Mouse (Mus musculus): Measurements from ENCODE around the gene Krt86.
A peak's percentile ranks its signal among the peaks of the same experiment; 100 is the strongest.

Gene Krt86

DNA sequence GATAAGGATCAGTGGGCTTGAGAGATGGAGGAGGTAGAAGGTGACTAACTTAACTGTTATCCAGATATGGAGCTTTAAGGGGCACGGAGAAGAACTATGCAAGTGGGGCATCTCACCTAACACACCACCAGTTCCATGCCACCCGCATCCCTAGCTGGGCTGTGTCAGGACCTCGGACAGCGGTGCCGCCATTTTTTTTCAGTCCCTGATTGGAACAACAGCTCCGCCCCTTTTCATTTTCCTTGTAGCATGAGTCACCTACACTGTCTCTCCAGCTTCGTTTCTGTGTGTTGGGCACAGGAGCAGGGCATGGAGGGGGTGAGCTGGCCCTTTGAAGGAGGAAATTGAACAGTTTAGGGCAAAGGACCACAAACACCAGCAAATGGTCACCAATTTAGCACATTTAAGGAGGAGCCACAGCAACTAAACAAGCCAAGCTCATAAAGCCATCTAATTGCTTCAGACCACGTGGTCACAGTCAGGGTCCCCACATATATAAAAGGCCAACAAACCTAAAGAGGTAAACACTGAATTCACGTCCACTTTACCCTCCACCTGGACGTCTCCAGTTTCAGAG is at the start of gene Krt86:
Gene Krt86 (plus strand): TSS at position 527 of the 577 bp plus-strand sequence.
- no peak for DNase-seq

DNA sequence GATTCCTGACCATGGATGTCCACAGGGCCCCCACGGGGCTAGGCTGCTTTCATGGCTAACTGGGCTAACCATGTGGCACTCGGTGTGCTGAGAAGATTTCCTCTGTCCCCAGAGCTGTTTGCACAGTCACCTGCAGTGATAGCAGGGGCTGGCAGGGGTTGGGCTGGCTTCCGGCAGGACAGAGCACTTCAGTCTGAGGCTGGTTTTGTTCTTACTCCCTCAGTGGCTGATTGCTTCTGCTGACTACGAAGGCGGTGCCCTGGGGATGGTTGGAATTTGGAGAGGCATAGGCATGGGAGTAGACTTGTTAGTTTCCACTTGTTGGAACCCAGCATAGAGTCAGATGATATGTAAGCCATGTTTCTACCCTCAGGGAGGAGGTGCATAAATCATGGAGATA is 48.4 kb upstream of the Krt86 start:
- no peak for DNase-seq

DNA sequence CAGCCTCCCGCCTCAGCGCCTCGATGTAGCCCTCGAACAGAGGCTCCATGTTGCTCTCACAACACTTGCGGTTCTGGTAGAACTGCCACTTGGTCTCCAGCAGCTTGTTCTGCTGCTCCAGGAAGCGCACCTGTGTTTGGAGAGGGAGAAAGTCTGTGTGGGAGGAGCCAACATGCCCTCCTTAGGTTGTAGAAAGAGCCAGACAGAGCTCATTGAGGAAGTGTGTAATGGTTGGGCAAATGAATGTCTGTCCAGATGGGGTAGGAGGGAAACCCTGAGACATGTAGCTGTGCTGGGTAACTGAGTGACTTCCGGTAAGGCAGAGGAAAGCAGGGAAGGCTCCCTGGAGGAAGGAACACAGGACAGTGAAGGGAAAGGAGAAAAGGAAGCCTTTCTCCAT is 36.7 kb upstream of the Krt86 start:
- DNase-seq: no peak

DNA sequence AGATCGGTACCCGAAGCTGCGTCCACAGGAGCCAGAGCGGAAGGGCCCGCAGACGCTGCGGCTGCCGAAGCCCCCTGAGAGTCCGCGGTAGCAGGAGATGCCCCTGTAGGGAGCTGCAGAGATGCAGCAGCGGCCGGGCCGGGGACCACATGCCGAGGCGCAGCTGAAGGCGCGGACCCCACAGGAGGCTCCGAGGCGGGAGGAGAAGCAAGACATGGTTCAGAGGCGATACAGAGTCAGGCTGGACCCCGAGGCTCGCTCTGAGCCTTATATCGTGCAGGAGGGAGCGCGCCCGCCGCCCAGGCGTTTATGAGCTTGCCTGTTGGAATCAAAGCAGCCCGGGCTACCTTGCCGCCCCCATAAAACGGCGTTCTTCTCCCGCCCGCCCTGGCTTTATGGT is 34.7 kb upstream of the Krt86 start, which contains the start of gene Krt87:
Gene Krt87 (minus strand): TSS at position 250 of the 400 bp plus-strand sequence.
- no peak for DNase-seq

DNA sequence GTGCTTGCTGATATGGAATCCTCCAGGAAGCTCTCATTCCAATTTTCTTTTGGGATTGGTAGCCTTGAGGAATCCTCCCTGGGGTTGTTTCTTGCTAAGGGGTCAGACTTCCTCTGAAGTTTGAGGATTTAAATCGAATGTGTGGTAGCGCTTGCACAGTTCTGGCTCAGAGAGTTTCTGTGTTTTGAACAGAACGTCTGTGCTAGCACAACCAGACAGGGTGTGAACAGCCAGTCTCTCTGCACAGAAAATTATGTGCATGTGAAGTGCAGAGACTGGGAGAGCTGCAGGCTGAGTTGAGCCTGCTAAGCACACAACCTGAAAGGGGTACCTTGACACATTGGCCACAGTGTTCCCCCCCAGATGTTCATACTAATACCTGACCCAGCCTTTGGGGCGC is 32.4 kb upstream of the Krt86 start:
- DNase-seq: no peak

DNA sequence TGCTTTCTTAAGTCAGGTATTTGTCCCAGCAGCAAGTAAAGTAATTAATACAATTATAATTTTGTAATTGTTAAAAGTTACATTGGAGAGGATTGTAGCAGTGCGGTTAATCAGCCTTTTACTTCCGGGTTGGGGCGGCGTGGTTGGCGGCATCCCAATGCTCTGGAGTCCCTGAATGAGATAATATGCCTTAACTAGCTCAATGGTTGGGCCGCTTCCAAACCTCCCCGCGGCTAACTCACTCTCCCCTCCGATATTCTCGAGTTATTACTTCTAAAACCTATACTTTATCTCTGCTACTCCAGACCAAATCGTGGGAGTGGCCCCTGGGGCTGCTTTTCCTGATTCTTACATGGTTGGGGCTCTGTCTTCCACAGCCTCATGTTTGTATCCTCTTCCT is 26.7 kb upstream of the Krt86 start:
- no peak for DNase-seq

DNA sequence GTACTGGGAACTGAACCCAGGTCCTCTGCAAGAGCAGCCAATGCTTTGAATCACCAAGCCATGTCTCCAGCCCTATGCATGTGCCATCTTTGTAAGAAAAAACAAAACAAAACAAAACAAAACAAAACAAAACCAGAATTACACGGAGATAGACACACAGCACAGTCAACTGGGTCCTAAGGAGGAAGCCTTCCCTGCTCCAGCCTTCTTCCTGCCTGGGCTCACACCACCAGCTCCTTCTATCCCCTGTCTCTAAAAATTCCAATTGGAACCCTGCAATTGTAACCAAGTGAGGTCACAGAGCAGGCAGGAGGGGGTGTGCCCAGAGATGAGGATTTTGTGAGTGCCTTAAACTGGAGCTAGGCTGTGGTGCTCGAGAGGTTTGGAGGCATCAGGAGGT is 25.8 kb upstream of the Krt86 start, which contains the start of gene Krt88:
Gene Krt88 (plus strand): TSS at position 301 of the 400 bp plus-strand sequence.
- DNase-seq: no peak

DNA sequence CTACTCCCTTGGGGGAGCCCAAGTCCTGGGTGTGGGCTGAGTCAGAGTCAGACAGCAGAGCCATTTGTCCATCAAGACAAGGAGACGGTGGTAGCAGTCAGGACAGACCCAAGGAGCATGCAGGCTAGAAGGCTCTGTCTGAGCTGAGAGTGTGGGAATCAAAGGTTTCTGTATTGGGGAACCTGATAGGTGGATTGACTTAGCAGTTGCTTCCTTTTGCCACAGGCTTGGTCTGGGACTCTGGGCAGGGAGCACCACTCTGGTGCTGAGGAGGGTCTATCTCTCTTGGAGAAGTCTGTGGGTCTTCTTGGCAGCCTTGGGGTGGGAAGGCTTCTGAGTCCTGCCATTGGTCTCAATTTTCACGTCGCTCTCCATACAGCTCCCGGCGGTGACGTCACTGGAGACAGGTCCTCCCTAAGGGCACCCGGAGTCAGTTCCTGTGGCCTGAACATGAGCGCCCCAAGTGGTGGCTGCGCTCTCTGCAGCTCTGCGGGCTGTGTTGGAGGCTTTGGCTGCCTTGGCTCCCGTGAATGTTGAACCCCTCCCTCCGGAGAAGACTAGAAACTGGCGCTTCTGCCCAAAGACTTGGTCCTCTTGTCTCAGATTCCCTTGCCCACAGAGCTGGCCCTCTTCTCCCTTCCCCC is 20.1 kb upstream of the Krt86 start:
- DNase-seq: peak; percentile 73

DNA sequence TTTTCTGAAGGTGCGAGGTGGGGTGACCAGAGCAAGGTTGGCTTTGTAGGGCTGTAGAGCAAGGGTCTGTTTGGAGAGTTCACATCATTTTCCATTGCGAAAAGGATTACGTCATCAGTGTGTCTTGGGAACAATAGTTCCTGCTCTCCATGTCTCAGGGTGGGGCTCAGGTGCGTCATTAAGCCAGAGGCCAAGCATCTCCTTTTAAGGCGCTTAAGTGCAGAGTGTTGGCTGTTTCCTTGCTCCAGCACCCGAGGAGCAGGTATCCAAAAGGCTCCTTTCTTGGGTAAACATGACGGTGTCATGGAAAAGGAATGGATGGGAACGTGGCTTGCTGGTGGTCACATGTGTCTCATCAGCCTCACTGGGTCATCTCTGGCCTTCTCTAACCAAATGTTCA is 18.5 kb upstream of the Krt86 start:
- DNase-seq: no peak

DNA sequence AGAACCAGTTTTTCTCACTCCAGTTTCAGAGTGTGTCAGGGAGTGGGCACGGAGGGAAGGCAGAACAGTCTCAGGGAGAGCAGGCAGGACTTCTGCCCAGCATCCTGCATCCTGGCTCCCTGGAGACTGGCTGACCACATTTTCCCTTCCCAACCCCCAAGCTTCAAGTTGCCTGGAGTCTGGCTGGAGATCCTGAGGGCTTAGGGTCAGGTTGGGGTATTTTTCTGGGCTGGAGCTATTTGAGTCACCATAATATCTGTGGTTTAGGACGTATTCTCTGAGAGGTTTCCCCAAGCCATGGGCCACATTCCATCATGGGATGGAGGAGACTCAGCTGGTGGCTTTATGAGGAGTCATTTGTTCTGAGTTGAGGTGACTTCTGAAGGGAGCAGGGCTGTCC is 18.0 kb upstream of the Krt86 start:
- DNase-seq: peak; percentile 34

DNA sequence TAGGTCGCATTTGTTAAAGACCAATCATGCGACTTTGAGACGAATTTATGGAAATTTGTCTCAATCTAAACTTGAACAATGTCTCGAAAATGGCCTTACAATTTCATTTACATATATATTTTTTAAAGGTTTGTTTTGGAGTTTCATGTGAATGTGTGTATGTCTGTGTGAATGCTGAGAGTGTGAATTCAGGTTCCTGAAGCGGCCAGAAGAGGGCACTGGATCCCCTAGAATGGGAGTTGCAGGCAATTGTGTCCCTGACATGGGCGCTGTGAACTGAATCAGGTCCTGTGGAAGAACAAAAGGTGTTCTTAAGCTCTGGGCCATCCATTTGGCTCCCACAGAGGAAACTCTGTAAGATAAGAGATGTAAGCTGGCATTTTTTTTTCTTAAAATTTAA is 17.4 kb upstream of the Krt86 start:
- DNase-seq: no peak

DNA sequence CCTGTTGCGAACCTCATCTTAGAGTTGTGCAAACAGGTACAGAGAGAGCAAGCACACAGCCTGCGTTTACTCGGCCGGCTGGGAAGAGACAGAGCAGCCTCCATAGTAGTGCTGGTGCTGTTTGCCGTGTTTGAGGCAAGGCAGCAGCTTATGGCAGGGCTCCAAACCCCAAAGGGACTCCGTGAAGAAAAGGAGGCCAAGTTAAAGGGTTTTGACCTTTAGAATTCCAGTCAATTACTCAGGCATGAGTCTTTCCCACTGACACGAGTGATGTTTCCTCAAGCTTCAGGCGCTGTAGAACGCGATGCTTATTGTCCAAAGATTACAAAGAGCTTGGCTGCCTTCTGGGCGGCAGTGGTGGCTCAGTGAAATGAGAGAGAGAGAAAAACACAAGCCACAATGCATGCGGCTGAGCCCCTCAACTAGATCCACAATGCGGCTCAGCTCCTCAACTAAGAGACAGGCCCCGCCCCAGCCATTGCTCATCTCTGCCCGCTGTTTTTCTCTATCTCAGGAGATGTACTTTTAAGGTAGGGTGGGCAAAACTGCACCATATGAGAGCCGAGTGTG is 14.8 kb upstream of the Krt86 start:
- peak; percentile 37 for DNase-seq

DNA sequence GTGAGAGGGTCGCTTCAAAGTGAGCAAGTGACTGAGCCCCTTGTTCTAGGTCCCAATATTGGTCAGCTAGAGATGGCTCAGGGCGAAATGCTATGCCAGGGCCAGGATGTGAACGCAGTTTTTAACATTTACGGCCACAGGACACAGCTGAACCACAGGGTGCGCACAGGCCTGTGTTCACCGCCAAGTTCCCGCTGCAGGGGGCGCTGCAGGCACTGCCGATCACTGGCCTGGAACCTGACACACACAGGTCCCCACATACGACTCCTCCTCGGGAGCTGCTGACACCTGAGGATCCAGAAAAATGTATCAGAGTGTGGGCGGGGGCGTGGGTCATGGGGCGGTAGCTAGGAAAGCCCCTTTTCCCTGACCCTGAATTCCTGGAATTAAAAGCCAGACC is 14.0 kb upstream of the Krt86 start:
- DNase-seq: no peak

DNA sequence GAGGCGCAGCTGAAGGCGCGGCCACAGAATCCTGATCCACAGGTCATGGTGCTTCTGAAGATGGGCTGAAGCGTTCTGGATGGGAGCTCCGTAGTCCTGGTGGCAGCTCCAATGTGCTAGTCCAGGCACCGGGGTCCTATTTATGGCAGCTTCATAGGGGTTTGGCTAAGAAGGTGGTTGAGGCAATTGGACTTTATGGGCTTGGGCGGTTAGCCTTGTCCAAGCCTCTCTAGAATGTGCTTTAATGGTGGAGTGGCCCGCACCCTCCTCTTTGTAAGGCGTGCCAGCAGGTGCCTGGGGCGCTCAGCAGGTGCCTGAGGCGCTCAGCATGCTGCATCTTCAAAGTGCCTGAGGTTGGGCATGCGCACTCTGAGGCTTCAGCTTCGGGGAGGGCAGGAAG is 9.6 kb upstream of the Krt86 start, which contains the start of gene Krt81:
Gene Krt81 (minus strand): TSS at position 101 of the 400 bp plus-strand sequence.
- DNase-seq: no peak

DNA sequence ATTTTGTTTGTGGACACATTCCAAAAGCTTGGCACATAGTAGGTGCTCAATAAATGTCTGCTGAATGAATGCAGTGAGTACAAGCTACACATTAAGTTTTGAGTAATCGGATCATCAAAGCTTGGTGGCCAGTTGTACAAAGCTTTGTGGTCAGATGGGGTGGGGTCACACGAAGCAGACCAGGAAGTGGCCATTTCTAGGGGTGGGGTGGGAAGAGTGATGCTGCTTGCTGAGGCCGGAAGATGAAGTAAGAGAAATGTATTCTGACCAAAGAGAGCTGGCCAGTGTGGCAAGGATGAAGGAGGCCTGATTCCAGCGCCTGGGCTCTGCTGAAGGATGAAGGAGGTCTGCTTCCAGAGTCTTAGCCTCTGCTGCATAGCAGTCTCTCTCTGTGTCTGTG is 4.2 kb upstream of the Krt86 start:
- no peak for DNase-seq

DNA sequence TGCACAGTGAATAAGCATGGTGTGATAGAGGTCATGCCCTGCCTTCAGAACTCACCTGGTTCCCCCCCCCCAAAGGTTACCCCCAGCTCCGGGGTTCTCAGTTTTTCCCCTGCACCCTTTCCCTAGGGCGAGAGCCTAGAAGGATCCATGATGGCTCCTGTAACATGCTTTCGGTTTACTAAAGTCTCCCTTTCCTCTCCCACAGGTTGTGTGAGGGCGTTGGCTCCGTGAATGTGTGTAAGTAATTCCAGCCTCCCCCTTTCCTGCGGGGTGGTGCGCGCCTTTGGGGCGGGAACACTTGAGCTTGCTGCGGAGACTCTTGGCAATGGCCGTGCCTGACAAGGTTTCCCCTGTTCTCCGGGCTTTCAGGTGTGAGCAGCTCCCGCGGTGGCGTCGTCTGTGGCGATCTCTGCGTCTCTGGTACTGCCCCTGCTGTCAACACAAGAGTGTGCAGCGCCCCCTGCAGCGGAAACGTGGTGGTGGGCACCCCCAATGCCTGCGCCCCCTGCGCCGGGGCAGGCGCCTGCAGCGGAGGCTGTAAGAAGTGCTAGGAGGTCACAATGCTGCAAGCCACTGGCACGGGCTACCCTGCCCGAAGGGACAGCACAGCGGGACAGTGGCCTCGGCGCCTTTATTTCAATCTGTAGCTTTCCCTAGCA is 5.9 kb downstream of the Krt86 start:
- DNase-seq: peak; percentile 20

DNA sequence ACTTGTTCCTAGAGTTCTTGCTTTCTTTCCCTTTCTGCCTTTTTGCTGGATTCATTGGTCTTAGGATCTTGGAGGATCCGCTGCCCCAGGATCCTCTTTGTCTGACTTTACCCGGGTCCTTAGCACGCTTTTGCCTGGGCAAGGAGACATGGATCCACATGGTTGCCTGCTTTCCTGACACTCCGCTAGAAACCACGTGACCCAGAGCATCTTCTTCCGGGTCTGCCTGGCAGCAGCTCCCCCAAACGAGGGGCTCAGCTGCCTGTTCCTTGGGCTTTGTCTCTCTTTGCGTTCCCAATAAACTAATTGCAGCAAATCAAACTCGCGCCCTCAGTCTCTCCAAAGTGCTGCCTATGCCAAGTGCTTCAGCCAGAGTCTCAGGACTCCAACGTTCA is 6.4 kb downstream of the Krt86 start:
- no peak for DNase-seq

DNA sequence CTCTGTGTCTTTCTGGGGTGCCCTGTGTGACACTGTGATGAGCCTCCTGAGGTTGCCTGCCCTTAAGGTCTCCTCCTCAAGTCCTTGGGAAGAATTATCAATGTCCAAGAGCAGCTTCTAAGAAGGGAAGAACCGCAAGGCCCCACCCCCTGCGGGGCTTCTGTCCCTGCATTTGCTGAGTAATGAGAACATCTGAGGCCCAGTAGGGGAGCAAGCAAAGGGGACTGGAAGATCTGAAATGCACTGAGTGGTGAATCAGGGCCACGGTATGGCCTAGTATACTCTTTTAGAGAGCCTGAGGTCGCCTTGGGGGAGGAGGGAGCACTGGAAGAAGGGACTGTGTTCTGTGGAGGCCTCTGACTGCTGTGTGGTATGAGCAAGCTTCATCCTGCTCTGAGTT is 8.8 kb downstream of the Krt86 start:
- no peak for DNase-seq

DNA sequence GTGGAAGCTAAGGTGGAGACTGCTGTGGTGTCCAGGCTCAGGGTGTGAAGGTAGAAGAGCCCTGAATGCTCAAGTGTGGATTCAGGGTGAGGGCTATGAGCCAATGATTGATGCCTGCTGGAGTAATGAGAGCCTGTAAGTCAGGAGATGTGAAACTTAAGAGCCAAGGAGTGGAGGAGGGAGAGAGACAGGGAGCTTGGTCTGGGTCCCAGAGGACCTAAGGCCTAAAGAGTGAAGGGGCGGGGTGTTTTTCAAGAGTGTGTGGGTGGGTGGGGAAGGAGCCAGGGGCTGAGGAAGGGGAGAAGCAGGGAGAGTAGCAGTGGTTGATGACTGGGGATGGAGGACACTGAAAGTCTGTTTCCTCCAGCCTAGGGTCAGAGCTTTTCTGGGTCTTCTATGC is 10.4 kb downstream of the Krt86 start:
- no peak for DNase-seq

DNA sequence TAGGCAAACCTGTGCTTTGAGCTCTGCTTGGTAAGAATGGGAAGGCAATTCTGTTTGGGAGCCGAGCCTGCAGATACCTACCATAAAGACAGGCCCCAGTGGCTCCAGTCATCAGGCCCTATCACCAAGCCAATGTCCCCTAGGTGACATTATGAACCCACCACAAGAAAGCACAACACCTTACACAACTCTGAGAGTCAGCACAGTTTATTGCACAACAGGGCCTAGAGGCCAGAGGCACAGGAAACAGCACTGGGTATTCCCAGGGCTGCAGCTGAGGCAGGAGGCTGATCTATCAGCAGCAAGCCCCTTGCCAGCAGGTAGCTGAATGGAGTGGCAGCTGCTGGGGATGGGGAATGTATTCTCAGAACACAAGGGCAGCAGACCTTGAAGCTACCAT is 11.7 kb downstream of the Krt86 start:
- no peak for DNase-seq

DNA sequence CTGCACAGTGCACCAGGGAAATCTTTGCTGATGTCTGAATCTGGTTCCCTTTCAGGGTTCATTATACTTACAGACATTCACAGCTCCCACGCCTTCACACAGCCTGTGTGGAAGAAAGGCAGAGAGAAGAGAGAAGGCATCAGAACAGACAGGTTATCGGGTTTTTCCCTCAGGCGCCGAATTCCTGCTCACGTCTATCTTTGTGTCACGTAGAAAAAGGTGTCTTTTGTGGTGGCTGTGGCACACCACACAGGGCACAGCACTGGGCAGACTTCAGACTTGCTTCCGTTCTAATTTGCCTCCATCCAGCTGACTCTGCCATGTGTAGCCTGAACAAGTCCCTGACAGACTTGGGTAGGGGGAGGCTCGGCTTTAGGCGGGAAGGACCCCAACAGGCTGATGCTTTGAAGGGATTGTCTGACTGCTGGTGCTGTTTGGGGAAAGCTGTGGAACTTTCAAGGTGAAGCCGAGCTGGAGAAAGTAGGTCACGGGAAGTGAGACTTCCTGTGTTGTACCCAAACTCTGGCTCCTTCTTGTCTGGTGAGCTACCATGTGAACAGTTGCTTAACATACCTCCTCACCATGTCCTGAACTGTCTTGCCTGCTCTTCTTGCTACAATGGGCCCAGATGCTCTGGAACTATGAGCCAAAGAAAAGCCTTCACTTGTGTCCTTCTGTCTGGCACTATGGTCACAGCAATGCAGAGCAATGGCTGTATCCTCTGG is 12.8 kb downstream of the Krt86 start:
- DNase-seq: no peak

DNA sequence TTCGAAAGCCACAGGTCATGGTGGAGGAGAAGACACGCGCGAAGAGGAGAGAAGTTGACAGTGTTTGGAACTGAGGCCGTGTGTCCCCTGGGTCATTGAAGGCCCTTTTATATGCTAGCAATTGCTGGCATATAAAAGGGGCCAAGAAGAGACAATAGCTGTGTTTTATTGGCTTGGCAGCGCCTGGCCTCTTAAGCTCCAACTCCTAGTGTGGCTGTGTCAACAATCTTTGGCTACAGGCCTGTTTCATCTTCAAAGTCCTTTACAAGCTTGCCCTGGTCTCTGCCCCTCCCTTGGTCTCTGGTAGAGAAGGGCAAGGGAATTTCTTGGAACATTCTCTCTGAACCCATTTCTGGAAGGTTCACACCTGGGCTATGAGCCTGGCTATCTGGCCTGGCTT is 18.2 kb downstream of the Krt86 start, which contains the start of gene Krt83:
Gene Krt83 (minus strand): TSS at position 82 of the 400 bp plus-strand sequence.
- DNase-seq: no peak

DNA sequence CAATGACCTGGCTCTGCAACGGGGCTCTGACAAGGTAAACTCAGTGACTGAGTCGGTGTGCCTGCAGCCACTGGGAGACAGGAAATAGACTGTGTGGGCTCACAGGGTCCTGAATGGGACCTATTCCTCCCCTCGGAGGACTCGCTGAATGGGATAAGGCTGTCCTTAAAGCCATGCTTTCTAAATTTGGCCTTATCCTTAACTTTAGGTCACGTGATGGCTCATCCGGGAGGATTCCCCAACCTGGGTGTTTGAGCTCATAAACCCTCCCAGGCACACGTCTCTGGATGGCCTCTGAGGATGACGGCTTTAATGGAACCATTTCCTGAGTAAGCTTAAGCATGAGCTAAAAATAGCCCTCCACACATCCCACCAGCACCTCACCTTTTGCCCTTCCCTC is 19.4 kb downstream of the Krt86 start:
- no peak for DNase-seq
